Mouse (Mus musculus): Measurements from ENCODE around the gene Col1a1.
A peak's percentile ranks its signal among the peaks of the same experiment; 100 is the strongest.

Col1a1 gene

DNA sequence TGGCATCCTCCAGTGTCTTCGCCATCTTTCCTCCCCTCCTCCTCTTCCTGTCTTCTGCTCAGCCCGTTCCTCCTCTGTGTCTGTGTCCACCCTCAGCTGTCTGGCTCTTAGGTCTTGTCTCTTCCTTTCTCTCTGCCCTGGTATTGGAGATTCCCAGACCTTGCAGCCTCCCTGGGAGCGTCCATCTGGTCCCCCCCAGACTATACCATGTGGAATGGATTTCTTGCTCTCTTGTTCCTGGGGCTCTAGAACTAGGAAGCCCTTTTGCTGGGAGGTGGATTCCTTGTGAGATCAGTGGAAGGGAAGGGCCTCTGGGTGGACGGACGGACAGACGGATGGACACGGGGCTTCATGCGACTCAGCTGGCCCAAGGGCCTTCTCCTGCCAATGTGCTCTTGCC lies 60.1 kb downstream of the Col1a1 start:
- peak in 1 of 2 experiments; percentile 20 for DNase-seq (ENCODE audit: low spot score in 2 of 2)

DNA sequence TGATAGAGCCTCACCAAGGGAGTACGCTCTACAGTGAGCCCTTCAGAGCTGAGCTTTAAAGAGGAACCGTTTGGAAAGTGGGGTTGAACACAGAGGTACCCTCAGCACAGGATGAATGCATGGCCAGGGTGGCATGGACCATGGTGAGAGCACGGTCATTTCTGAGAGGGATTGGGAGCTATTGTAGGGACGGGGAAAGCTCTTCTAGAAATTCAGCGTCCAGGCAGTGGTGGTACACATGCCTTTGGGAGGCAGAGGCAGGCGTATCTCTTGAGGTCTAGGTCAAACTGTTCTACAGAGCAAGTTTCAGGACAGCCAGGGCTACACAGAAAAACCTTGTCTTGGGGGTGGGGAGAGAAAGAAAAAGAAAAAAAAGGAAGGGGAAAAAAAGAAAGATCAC lies 61.0 kb downstream of the Col1a1 start:
- no peak for DNase-seq (ENCODE audit: low spot score in 2 of 2)

DNA sequence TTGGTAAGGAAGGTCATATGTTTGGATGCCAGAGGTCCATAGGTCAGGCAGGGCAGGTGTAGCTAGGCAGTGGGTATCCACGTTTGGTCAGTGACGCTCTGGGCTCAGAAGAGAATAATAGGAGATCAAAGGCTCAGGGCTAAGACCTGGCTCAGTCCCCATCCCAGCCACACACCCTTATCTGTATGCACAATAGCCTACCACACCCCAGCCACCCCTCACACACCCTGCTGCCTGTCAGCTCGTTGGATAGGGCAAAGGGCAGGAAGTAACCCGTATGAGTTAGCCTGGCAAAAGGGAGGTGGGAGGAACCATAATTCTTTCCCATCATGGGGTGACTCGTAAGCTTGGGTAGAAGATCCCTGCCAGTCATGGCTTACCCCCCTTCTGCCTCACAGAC lies 61.6 kb downstream of the Col1a1 start:
- DNase-seq (ENCODE audit: low spot score in 2 of 2): peak in 1 of 2 experiments; percentile 30

DNA sequence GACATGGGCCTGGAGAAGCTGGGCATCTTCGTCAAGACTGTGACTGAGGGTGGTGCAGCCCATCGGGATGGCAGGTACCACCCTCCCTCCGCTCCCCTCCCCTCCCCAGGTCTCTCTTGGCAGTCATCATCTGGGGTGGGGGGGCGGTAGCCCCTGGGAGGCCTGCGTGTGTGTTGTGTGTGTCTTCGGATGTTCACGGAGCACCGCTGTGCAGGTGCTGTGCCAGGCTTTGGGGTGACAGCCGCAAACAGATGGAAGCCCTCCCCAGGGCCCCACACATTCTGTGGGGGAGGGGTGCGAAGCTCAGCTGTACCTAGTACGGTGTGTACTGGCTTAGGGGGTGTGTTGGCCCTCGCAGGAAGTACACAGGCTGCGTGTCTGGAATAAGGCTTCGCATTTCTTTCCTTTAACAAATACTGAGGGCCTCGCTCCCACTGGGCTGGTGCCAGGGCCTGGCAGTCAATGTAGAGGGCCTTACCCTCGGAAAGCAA lies 62.1 kb downstream of the Col1a1 start:
- DNase-seq (ENCODE audit: low spot score in 2 of 2): peak; percentile 79 to 83

DNA sequence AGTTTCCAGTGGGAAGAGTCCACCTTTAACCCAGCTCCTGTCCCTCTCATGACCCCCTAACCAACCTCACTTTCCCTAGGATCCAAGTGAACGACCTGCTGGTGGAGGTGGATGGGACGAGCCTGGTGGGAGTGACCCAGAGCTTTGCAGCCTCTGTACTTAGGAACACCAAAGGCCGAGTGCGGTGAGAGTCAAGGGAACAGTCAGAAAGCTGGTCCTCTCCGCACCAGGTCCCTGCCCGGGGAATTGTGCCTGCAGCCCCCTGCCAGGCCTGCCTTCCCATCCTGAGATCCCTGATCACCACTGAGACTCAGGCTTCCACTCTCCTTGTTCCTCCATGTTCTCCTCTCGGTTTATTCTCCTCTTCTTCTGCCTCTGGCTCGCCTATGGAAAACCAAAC lies 64.1 kb downstream of the Col1a1 start:
- DNase-seq (ENCODE audit: low spot score in 2 of 2): no peak

DNA sequence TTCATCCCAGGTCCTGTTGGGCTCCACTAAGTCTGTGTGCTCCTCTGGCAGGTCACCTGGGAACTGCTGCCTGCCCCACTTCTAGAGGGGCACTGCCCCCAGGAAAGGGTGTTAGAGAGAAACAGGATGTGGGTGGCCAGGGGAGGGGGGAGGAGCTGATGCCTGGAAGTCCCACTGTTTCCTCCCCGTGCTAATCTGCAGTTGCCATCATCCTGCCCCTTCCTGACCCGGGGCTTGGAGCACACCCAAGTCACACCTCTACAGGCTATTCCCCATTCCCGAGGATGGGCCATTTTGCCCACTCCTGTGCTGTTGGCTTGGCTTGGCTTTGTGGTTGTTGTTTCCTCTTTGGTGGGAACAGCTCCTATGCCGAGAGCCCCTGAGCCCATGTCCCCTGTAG lies 64.5 kb downstream of the Col1a1 start:
- peak in 1 of 2 experiments; percentile 45 for DNase-seq (ENCODE audit: low spot score in 2 of 2)

DNA sequence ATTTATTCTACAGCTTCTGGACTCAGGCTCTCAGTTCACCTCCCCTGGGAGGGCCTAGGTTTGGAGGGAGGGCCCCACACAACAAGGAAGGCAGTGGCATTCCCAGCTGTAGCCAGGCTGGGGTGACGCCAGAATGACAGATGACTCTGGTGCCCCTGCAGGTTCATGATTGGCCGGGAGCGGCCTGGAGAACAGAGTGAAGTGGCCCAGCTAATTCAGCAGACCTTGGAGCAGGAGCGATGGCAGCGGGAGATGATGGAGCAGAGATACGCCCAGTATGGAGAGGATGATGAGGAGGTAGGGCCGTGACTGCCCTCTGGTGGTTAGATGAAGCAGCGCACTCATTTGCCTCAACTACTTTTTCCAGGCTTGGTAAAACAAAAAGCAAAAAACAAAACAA lies 65.0 kb downstream of the Col1a1 start:
- DNase-seq (ENCODE audit: low spot score in 2 of 2): peak; percentile 79 to 80

DNA sequence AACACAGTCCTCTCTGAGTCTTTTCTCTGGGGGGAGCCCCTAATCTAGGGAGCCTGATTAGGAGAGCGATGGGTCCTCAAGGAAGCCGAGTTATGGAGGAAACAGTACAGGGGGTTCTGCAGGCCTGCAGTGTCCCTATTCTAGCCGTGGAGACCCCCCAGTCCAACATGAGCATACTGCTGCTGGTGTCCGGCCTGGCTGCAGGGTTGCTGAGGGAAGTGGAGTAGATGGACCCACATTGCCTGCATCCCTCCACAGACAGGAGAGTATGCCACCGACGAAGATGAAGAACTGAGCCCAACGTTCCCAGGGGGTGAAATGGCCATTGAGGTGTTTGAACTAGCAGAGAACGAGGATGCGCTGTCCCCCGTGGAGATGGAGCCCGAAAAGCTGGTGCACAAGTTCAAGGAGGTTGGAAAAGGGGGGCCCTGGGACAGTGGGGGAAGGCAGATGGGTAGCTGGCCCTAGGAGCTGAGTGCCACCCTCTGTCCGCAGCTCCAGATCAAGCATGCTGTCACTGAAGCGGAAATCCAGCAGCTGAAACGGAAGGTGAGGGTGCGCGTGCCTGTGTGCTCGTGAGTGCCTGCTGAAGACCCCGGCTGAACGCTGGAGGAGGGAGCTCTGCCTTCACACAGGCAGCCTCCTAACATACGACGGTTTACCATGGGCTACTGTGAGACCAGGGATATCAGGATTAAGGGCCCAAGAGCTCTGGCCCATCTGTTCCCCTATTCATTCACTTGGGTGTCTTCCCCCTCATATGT lies 65.7 kb downstream of the Col1a1 start:
- DNase-seq (ENCODE audit: low spot score in 2 of 2): no peak
